Mouse (Mus musculus) neutrophil, adult 5-6 weeks (primary cell): ENCODE measurements around the gene Apol8. TPM values are rescaled to one million over a fixed set of nuclear protein-coding genes. Genes with fewer than 3 reads are reported as not detected.
"Not testable (repeated sequence)": the region's sequence is repeated elsewhere in the genome, so short reads cannot be mapped to it uniquely, and the experiment has no call there.

Source experiments
- ATAC-seq: fragments of 151-379, 151-347 bp; 2 replicates; pipeline ENCODE4 v1.8.0; 2017; ENCODE audit warnings: mild to moderate bottlenecking, moderate TSS enrichment; ENCODE audit not compliant: insufficient number of reproducible peaks, poor library complexity, low FRiP score, severe bottlenecking; ENCODE audit errors: extremely low read depth
- total RNA-seq: library from RNA; stranded (forward); fragments of 200-1000 nt; gene quantifications from 2 replicates; pipeline ENCODE4 v1.2.3, GENCODE M21; 2017

Apol8 gene
- total RNA-seq, 1 experiment from 2014 or later = 0.81 TPM

GRCm38 (mm10) chr15:77727139-77727538, 29.7 kb downstream of the Apol8 start:
- ATAC-seq = peak; percentile 51; the same call in 1 of the 2 replicates

- ATAC-seq = not testable (repeated sequence)
Observed at GRCm38 (mm10) chr15:77725393-77726020, 31.3 kb downstream of the Apol8 start.

- not testable (repeated sequence) for ATAC-seq
Observed at GRCm38 (mm10) chr15:77724208-77724911, 32.4 kb downstream of the Apol8 start.

GRCm38 (mm10) chr15:77721509-77721908, 35.3 kb downstream of the Apol8 start:
- ATAC-seq = not testable (repeated sequence)

GRCm38 (mm10) chr15:77718240-77718639, 38.6 kb downstream of the Apol8 start:
- ATAC-seq = not testable (repeated sequence)

GRCm38 (mm10) chr15:77708936-77709335, 47.9 kb downstream of the Apol8 start:
- ATAC-seq = not testable (repeated sequence)

- not testable (repeated sequence) for ATAC-seq
Observed at GRCm38 (mm10) chr15:77705306-77705705, 51.5 kb downstream of the Apol8 start.

- not testable (repeated sequence) for ATAC-seq
Observed at GRCm38 (mm10) chr15:77698656-77699055, 58.1 kb downstream of the Apol8 start, which contains the start of gene Apol7e. Gene Apol7e (plus strand): TSS chr15:77698857.

Other genes starting within 250 kb of the Apol8 start
- gene Apol11a, start 248.7 kb downstream of the Apol8 start, total RNA-seq = not detected in 2 replicates
- not detected in 2 replicates for gene Apol7c, start 223.7 kb downstream of the Apol8 start, total RNA-seq
- gene 1700025B11Rik, start 195.1 kb downstream of the Apol8 start, total RNA-seq = not detected in 2 replicates
- gene Apol10b, start 160.9 kb downstream of the Apol8 start, total RNA-seq = not detected in 2 replicates
- not detected in 2 replicates for gene Gm36245, start 157.7 kb downstream of the Apol8 start, total RNA-seq
- 16.1 and 17.0 TPM in 2 replicates for gene Apol11b, start 113.7 kb downstream of the Apol8 start, total RNA-seq
- 4.7 and 8.2 TPM in 2 replicates for gene Apol7e, start 58.1 kb downstream of the Apol8 start, total RNA-seq
- gene Apol9b, start 28.0 kb downstream of the Apol8 start, total RNA-seq = 0.47 TPM in 1 of 2 replicates, not detected in the other
- gene Myh9, start 85.2 kb upstream of the Apol8 start, total RNA-seq = 1,152 and 1,215 TPM in 2 replicates
- gene Txn2, start 172.0 kb upstream of the Apol8 start, total RNA-seq = 22.2 and 25.7 TPM in 2 replicates
- gene Foxred2, start 199.7 kb upstream of the Apol8 start, total RNA-seq = 6.9 and 8.1 TPM in 2 replicates
- gene Eif3d, start 213.8 kb upstream of the Apol8 start, total RNA-seq = 114 and 115 TPM in 2 replicates